Mouse (Mus musculus): ENCODE results near the gene Pla2g6.
A peak's percentile ranks its signal among the peaks of the same experiment; 100 is the strongest.

The Pla2g6 gene

GRCm38 (mm10) chr15:79328058-79328938 lies at the start of gene Pla2g6:
Pla2g6 (minus strand) TSS chr15:79328390.
- peak; percentile 99 for DNase-seq (ENCODE audit: low spot score)

- DNase-seq (ENCODE audit: low spot score): peak; percentile 61
Measured at GRCm38 (mm10) chr15:79377681-79378080, 49.5 kb upstream of the Pla2g6 start.

- no peak for DNase-seq (ENCODE audit: low spot score)
Measured at GRCm38 (mm10) chr15:79374760-79375159, 46.6 kb upstream of the Pla2g6 start.

GRCm38 (mm10) chr15:79370281-79370843 lies 42.2 kb upstream of the Pla2g6 start:
- DNase-seq (ENCODE audit: low spot score): no peak

GRCm38 (mm10) chr15:79369452-79370280 lies 41.5 kb upstream of the Pla2g6 start:
- no peak for DNase-seq (ENCODE audit: low spot score)

GRCm38 (mm10) chr15:79368861-79369440 lies 40.8 kb upstream of the Pla2g6 start:
- no peak for DNase-seq (ENCODE audit: low spot score)

- DNase-seq (ENCODE audit: low spot score): no peak
Measured at GRCm38 (mm10) chr15:79368313-79368811, 40.2 kb upstream of the Pla2g6 start.

GRCm38 (mm10) chr15:79366402-79366801 lies 38.2 kb upstream of the Pla2g6 start:
- no peak for DNase-seq (ENCODE audit: low spot score)

GRCm38 (mm10) chr15:79365068-79365467 lies 36.9 kb upstream of the Pla2g6 start:
- no peak for DNase-seq (ENCODE audit: low spot score)

- DNase-seq (ENCODE audit: low spot score): no peak
Measured at GRCm38 (mm10) chr15:79364120-79364519, 35.9 kb upstream of the Pla2g6 start.

GRCm38 (mm10) chr15:79361023-79361422 lies 32.8 kb upstream of the Pla2g6 start:
- no peak for DNase-seq (ENCODE audit: low spot score)

- DNase-seq (ENCODE audit: low spot score): no peak
Measured at GRCm38 (mm10) chr15:79360371-79360770, 32.2 kb upstream of the Pla2g6 start.

- DNase-seq (ENCODE audit: low spot score): no peak
Measured at GRCm38 (mm10) chr15:79359954-79360353, 31.8 kb upstream of the Pla2g6 start.

GRCm38 (mm10) chr15:79357974-79358690 lies 29.9 kb upstream of the Pla2g6 start:
- DNase-seq (ENCODE audit: low spot score): no peak

GRCm38 (mm10) chr15:79357036-79357911 lies 29.1 kb upstream of the Pla2g6 start:
- DNase-seq (ENCODE audit: low spot score): peak; percentile 81

GRCm38 (mm10) chr15:79356481-79356880 lies 28.3 kb upstream of the Pla2g6 start:
- no peak for DNase-seq (ENCODE audit: low spot score)

GRCm38 (mm10) chr15:79354619-79355018 lies 26.4 kb upstream of the Pla2g6 start:
- no peak for DNase-seq (ENCODE audit: low spot score)

GRCm38 (mm10) chr15:79353690-79354305 lies 25.6 kb upstream of the Pla2g6 start:
- DNase-seq (ENCODE audit: low spot score): no peak

- DNase-seq (ENCODE audit: low spot score): no peak
Measured at GRCm38 (mm10) chr15:79352479-79352878, 24.3 kb upstream of the Pla2g6 start.

GRCm38 (mm10) chr15:79351331-79351767 lies 23.2 kb upstream of the Pla2g6 start:
- peak; percentile 66 for DNase-seq (ENCODE audit: low spot score)

Data from testis, postnatal 10 days (tissue).